Mouse (Mus musculus) testis, adult 2 months (tissue): ENCODE data around the gene Camta1. TPM values are rescaled to one million over a fixed set of nuclear protein-coding genes. Genes with fewer than 3 reads are reported as not detected.

ENCODE experiments used
- H3K27ac ChIP-seq: fragments of 200-500 bp; 2 replicates; pipeline ENCODE4 v1.5.1; 2012; ENCODE audit warnings: low read depth, low read length; ENCODE audit not compliant: control insufficient read depth, insufficient read depth
- H3K27me3 ChIP-seq: fragments of 200-500 bp; 2 replicates; pipeline ENCODE4 v1.6.1; 2012; ENCODE audit warnings: mild to moderate bottlenecking, low read length, moderate library complexity; ENCODE audit not compliant: control insufficient read depth, insufficient read depth
- H3K36me3 ChIP-seq: fragments of 200-500 bp; 2 replicates; pipeline ENCODE4 v1.6.1; 2012; ENCODE audit warnings: mild to moderate bottlenecking, low read length; ENCODE audit not compliant: control insufficient read depth, insufficient read depth
- H3K4me1 ChIP-seq: fragments of 200-500 bp; 2 replicates; pipeline ENCODE4 v1.6.1; 2012; ENCODE audit warnings: low read length; ENCODE audit not compliant: control insufficient read depth, insufficient read depth
- H3K4me3 ChIP-seq: fragments of 200-500 bp; 2 replicates; pipeline ENCODE4 v1.5.1; 2012; ENCODE audit warnings: low read depth, mild to moderate bottlenecking, low read length, moderate library complexity, mixed read lengths; ENCODE audit not compliant: control insufficient read depth
- CTCF ChIP-seq: fragments of 200-500 bp; IDR thresholded peaks from 2 replicates; pipeline ENCODE4 v1.5.1; 2012; ENCODE audit warnings: low read depth, mild to moderate bottlenecking, inconsistent platforms, low read length, moderate library complexity; ENCODE audit not compliant: control insufficient read depth, insufficient read depth, insufficient replicate concordance
- POLR2A ChIP-seq: fragments of 200-500 bp; IDR thresholded peaks from 2 replicates; pipeline ENCODE4 v1.6.1; 2012; ENCODE audit warnings: low read depth, mild to moderate bottlenecking, inconsistent platforms, low read length, moderate library complexity; ENCODE audit not compliant: control insufficient read depth
- polyA plus RNA-seq: library from polyadenylated mRNA; depleted of rRNA; stranded (reverse); fragments of >200 nt; gene quantifications from 2 replicates; pipeline ENCODE4 v1.2.3, GENCODE M21; 2012

The Camta1 gene
- polyA plus RNA-seq, 1 experiment, result 15.4 TPM

GRCm38 (mm10) chr4:151326971-151327686, 534.5 kb downstream of the Camta1 start:
- Histone ChIP-seq H3K4me3 (no peak overlapping the region), H3K27ac (no peak overlapping the region), H3K4me1 (no peaks in the 10 kb centered on the region), H3K27me3 (no peaks in the 10 kb centered on the region), H3K36me3 (no peaks in the 10 kb centered on the region)
- TF ChIP-seq POLR2A, result no peak

- TF ChIP-seq CTCF, result no peak
- H3K27me3 ChIP-seq, result no peaks in the 10 kb centered on the region
These were observed 545.2 kb downstream of the Camta1 start for GRCm38 (mm10) chr4:151316428-151316827.

GRCm38 (mm10) chr4:151315726-151316125, 546.0 kb downstream of the Camta1 start:
- H3K27ac ChIP-seq, result no peak overlapping the region
- H3K4me3 ChIP-seq, result no peak overlapping the region
- no peaks in the 10 kb centered on the region for H3K4me1 ChIP-seq
- no peaks in the 10 kb centered on the region for H3K36me3 ChIP-seq
- no peak for TF ChIP-seq POLR2A
- no peak for TF ChIP-seq CTCF
- H3K27me3 ChIP-seq, result no peaks in the 10 kb centered on the region

More at GRCm38 (mm10) chr4:151316428-151316827, 545.2 kb downstream of the Camta1 start:
- Histone ChIP-seq H3K36me3 (no peaks in the 10 kb centered on the region), H3K27ac (no peak overlapping the region), H3K4me3 (no peak overlapping the region), H3K4me1 (no peaks in the 10 kb centered on the region)

- Histone ChIP-seq H3K27ac (no peak overlapping the region), H3K4me1 (no peaks in the 10 kb centered on the region), H3K36me3 (no peaks in the 10 kb centered on the region), H3K27me3 (no peaks in the 10 kb centered on the region), H3K4me3 (no peak overlapping the region)
- TF ChIP-seq CTCF (no peak), POLR2A (no peak)
These were observed 550.9 kb downstream of the Camta1 start for GRCm38 (mm10) chr4:151310773-151311172.

- Histone ChIP-seq H3K27ac (no peak overlapping the region), H3K4me1 (no peaks in the 10 kb centered on the region)
- TF ChIP-seq CTCF (no peak), POLR2A (no peak)
These were observed 551.5 kb downstream of the Camta1 start for GRCm38 (mm10) chr4:151310056-151310685.

GRCm38 (mm10) chr4:151306890-151307289, 554.8 kb downstream of the Camta1 start:
- TF ChIP-seq CTCF (no peak), POLR2A (no peak)
- H3K27ac ChIP-seq, result no peak overlapping the region
- H3K27me3 ChIP-seq, result no peaks in the 10 kb centered on the region
- H3K4me1 ChIP-seq, result no peaks in the 10 kb centered on the region
- no peaks in the 10 kb centered on the region for H3K36me3 ChIP-seq
- no peak overlapping the region for H3K4me3 ChIP-seq

More at GRCm38 (mm10) chr4:151310056-151310685, 551.5 kb downstream of the Camta1 start:
- no peak overlapping the region for H3K4me3 ChIP-seq
- H3K36me3 ChIP-seq, result no peaks in the 10 kb centered on the region
- no peaks in the 10 kb centered on the region for H3K27me3 ChIP-seq

- H3K27me3 ChIP-seq, result no peaks in the 10 kb centered on the region
- H3K36me3 ChIP-seq, result no peaks in the 10 kb centered on the region
- no peak overlapping the region for H3K4me3 ChIP-seq
- H3K27ac ChIP-seq, result no peak overlapping the region
- no peak for TF ChIP-seq POLR2A
- no peak for TF ChIP-seq CTCF
- H3K4me1 ChIP-seq, result no peaks in the 10 kb centered on the region; the same call in 1 of the 2 replicates
These were observed 555.3 kb downstream of the Camta1 start for GRCm38 (mm10) chr4:151306311-151306765.

GRCm38 (mm10) chr4:151305761-151306160, 555.9 kb downstream of the Camta1 start:
- Histone ChIP-seq H3K4me1 (no peaks in the 10 kb centered on the region; the same call in 1 of the 2 replicates), H3K27ac (no peak overlapping the region), H3K27me3 (no peaks in the 10 kb centered on the region), H3K4me3 (no peak overlapping the region), H3K36me3 (no peaks in the 10 kb centered on the region)
- TF ChIP-seq CTCF, result no peak
